Mouse (Mus musculus): ENCODE data around the gene Msi2. TPM values are rescaled to one million over a fixed set of nuclear protein-coding genes. Genes with fewer than 3 reads are reported as not detected.

Msi2 gene
- total RNA-seq, 2 experiments from 2014 or later: 200 to 212 TPM

DNA sequence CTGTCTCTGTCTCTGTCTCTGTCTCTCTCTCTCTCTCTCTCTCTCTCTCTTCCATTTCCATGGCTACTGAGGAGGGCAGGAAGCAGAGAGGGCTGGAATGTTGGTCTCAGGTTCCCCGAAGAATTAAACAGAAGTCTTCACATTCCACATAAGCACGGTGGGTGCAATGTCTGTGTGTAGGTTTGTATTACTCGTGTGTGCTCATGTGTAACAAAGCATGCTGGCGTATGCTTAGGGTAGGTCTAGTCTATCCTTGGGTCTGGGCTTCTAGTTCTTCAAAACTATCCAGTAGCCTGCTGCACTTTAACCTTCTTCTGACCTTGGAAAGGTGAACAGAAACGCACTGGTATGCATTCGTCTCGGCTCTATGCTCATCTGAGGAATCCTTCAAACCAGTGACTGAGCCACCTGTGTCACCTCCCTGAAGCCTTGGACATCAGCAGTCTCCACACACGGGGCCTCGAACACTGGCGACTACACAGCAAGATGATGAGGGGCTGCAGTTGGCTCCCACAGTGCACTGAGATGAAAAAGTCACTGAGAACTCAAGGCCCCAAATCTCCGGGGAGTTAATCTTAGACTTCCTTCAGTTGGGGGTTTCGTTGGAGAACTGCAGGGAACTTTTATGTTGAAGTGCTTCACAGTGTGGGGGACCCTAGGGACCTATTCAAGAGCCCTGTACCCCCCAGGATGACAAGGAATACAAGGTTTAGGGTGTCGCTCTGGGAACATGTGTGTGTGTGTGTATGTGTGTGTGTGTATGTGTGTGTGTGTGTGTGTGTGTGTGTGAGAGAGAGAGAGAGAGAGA is 123.3 kb downstream of the Msi2 start:
- no peak for DNase-seq (ENCODE audit: low spot score in 2 of 2)

DNA sequence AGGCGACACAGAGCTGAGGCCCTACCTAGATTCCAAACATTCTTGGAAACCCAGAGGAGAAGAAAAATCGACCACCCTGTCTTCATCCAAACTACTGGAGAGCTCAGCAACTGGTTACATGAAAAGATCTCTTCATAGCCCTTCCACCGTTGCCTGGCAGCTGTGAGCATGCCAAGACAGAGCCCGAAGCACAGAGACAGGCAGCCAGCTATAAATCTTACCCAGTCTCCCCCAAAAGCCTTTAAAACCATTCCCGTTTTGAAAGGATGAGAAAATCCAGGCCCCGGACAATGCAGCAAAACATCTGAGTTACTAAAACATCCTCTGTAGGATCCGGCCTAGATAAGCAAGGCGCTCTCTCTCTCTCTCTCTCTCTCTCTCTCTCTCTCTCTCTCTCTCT is 124.3 kb downstream of the Msi2 start:
- DNase-seq (ENCODE audit: low spot score in 2 of 2): no peak

DNA sequence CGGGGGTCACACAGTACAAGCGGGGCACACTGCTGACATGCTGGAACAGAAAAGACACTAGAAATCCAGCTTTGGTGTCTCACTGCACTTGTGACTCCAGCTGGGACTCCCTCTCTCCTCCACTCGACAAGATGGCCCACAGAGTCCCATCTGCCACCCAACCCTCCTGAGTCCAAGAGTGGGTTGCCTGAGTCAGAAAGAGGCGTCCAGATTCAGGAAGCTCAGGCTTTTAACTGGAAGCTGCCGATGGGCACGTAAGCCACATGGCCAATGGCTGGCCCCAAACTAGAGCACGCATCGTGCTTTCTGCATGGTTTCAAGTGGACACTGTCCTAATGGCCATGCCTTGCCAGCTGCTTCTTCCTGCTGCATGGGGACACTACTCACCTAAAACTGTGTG is 126.2 kb downstream of the Msi2 start:
- DNase-seq (ENCODE audit: low spot score in 2 of 2): no peak

DNA sequence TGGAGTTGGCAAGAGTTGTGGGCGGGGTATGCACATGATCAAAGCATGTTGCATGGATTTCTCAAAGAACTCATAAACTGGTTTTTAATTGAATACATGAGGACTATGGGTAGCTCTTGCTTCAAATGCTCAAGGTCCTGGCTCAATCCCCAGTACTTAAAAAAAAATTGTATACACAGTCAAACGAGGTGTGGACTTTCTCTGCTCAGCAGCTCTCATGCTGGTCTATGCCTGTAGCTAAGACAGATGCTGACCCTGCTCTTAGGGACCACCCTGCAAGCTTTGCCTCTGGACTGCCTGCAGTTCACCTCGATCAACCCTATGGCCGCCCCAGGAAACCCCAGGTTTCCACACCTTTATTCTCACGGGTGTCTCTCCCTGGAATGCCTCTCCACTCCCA is 127.7 kb downstream of the Msi2 start:
- DNase-seq (ENCODE audit: low spot score in 2 of 2): no peak

DNA sequence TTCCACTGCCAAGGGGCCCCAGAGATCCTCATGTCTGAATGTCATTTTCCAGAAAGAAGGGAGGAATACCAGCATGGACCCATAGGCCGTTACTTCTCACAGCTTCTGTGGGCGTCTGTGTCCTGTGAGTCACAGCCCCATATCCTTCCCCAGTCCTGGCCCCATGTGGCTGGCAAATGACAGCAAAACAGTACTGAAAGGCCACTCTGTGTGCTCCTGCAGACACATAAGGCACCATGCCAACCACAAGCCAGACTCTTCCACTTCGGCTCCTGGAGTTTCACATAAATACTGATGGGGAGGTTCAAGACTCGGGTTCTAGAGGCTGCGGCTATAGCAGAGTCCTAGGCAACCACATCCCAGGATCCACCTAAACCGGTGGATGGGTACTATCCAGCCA is 128.7 kb downstream of the Msi2 start:
- DNase-seq (ENCODE audit: low spot score in 2 of 2): no peak

DNA sequence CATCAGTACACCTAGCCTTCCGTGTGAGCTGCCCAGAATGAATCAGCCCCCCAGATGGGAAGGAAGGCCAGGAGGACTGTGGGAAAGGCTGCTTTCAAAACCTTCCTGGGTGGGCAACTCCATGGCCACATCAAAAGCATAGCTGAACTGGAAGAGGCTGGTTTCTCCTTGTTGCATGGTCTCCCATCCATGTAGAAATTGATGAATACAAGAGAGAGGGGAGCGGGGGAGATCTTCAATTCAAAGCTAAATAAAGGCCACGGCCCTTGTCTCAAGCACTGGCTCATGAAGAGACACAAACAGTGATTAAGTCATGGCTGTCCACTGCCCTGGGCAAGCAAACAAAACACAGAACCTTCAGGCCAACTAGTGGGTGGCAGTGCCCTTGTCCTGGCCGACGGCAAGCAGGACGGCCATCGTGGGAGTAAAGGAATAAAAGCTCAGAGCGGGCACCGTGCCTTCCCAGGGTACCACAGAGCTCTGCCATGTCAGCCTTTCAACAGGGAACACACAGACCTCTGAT is 129.6 kb downstream of the Msi2 start:
- no peak for DNase-seq (ENCODE audit: low spot score in 2 of 2)

DNA sequence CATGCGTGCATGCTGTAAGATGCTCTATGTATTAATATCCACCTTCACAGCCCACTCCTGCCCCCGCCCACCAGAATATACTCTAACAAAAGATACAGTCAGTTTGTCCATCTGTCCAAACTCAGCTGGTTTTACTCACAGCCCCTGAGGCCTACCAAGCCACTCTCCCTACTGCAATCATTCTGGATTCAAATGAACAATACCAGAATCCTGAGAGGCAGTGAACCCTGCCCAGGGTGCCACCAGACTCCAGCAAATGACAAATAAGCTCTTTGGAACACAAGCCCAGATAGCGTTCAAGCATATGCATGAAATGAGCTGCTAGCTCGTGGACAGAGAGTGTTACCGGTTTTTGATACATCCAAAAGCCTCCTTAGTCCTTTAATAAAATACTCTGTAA is 130.6 kb downstream of the Msi2 start:
- DNase-seq (ENCODE audit: low spot score in 2 of 2): no peak

DNA sequence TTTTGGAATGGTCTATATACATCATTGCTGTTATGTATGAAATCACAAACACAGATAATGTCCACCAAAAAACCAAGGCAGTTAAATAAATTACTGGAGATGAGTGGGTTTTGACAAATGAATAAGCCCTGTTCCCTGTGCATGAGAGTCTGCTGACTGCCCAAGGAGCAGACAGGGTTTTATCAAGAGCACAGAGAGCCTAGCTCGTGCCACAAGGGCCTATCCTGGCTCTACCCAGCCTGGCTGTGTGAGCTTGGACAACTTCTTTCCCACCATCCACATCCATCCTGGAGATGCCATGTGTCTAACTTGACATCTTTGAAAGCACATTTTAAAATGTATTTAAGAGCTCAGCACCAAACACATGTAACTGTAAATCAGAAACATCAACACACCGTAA is 132.4 kb downstream of the Msi2 start:
- DNase-seq (ENCODE audit: low spot score in 2 of 2): no peak

DNA sequence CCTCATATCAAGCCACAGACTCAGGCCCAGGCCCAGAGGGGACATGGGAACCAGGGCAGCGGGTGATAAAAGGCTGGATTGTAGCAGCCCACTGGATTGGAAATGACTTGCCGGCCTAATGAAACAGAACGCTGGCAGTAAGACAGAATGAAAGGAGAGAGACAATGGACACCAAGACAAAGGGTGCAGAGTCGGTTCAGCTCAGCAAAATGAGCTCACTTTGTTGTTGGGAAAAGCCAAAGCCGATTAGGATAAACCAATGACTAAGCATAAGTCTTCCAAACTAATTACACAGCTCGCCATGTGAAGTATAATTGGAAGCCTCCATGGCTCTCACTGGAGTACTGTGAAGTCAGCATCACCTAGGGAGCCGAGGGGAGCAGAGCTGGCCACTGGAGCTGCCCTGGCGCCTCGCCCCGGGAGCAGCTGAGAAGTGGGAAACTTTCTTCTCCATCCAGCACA is 133.1 kb downstream of the Msi2 start:
- no peak for DNase-seq (ENCODE audit: low spot score in 2 of 2)

DNA sequence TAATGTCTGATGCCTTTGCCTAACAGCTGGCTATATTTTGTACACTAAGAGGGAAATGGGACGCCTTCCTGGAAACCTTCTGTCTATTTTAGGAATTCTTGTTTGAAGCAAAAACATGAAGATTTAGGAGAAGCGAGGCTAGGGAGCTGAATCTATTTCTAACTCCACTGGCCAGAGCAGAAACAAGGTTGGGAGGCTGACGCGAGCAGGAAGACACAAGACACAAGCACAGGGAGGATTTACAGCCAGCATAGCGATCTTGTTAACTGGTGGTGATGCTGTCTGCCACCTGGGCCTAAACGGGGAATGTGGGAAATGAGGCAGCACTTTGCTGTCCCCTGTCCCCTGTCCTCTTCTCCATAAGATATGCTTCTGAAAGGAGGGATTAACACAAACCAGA is 134.4 kb downstream of the Msi2 start:
- DNase-seq (ENCODE audit: low spot score in 2 of 2): no peak

DNA sequence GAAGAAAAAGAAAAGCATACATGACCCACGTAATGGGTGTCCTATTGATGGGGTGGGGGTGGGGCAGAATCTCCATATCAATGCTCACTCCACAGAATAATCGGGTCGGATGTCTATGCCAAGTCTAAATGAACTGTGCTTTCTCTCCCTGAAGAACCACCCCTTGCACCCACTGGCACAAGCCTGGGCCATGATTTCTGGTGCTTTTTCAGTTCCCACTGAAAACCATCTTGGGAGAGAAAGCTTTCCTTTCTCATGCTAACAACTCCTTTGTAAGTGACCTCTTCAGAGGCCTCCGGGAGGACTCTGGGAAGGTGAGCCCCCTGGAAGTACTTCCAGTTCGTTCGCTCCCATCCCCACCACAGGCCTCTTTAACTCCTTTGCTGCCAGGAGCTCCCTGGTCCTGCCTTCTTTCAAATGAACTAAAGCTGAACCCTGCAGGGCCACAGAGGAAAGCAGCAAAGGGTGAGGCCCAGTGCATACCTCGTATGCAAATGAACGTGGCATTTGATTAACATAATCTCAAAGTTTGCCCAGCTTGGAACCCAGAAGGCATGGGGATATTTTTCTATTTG is 135.0 kb downstream of the Msi2 start:
- no peak for DNase-seq (ENCODE audit: low spot score in 2 of 2)

DNA sequence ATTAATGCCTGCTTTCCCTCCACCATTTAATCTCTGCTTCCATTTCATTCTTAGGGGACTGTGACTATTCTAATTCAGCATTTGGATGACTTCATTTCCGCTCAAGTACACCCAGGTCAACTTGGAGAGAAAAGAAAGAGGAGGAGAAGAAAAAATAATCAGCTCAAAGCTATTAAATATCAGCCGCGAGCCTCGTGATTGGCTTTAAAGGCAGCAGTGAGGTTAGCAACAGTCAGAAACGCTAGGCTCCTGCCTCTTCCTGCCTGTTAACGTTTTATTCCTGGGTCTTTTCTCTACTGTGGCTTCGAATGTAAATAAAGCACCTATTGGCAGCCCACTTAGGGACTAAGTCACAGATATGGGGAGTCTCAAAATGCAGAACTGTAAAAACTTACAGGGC is 135.5 kb downstream of the Msi2 start:
- DNase-seq (ENCODE audit: low spot score in 2 of 2): no peak

DNA sequence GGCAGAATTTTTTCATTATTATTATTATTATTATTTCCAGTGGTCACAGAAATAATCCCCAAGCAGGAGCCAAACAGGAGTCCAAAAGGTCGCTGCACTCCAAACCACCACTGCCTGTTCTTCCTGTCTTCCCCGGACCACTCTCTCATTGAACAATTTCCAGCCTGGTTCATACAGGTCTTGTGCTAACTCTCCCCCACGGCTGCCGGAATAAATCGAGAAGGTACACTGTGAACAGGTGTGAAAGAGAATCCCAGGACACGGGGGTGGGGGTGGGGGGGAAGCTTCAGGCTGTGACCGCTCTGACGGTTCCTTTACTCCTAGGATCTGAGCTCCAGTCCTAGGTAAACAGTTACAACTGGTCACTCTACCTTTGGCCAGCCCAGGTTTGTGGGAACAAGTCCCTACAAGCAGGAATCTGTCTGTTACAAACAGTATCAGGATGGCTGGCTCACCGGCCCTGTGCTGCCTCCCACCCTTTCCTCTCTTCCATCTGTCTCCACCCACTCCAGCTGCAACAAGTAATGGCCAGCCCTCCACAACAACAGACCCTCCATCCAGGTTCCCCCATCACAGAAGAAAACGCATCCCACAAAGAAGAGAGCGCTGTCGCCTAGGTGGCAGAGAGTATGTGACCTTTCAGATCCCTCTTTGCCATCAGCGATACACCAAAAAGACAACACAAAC is 136.1 kb downstream of the Msi2 start:
- no peak for DNase-seq (ENCODE audit: low spot score in 2 of 2)

DNA sequence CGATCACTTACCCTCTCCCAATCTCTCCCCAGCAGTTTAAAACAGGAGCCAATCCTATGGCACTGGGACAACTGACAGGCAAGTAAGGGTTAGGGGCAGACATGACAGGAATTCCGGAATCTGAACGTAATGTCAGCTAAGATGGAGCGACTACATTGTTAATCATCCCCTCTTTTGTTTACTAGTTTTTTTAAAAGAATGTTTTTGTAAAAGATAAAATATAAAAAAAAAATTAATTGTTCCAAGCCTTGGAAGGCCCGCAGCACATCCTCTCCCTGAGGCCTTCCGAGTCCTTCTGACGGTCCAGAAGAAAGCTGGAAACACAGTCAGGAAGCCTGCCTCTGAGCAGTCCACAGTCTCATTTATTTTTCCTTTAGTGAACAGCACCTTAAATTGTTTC is 136.9 kb downstream of the Msi2 start:
- no peak for DNase-seq (ENCODE audit: low spot score in 2 of 2)

DNA sequence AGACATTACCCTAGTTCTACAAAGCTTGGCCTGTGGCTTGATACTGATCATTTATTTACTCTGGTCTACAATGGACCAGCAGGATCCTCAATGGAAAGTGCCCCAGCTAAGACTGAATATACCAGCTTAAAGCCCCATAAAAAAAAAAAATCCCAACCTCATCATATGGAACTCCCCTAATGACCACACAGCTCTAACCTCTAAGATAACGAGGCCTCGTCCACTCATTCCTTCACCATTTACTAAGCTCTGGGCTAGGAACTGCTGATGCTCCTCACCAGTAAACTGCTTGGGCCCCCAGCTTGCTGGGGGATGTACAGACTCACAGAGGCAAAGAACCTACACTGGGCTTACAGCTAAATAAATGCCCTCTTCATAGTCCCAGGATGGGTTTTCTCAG is 139.6 kb downstream of the Msi2 start:
- no peak for DNase-seq (ENCODE audit: low spot score in 2 of 2)

DNA sequence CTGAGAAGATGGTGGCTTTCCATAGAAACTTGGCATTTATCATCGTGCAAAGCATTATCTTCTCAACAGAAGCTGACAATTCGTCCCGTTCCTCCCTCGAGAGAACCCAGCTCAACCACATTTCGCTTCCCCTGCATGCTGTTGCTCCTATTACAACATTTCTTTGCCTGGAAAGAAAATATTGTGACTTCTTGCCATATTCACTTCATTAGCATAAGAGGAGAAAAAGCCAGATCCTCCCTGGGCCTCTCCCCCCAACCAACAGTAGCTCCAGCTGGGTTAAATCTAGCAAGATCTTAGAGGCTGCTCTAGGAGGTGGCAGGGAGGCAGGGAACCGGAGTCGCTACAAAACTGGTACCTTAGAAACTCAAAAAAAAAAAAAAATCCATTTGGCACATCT is 141.2 kb downstream of the Msi2 start:
- DNase-seq (ENCODE audit: low spot score in 2 of 2): no peak

DNA sequence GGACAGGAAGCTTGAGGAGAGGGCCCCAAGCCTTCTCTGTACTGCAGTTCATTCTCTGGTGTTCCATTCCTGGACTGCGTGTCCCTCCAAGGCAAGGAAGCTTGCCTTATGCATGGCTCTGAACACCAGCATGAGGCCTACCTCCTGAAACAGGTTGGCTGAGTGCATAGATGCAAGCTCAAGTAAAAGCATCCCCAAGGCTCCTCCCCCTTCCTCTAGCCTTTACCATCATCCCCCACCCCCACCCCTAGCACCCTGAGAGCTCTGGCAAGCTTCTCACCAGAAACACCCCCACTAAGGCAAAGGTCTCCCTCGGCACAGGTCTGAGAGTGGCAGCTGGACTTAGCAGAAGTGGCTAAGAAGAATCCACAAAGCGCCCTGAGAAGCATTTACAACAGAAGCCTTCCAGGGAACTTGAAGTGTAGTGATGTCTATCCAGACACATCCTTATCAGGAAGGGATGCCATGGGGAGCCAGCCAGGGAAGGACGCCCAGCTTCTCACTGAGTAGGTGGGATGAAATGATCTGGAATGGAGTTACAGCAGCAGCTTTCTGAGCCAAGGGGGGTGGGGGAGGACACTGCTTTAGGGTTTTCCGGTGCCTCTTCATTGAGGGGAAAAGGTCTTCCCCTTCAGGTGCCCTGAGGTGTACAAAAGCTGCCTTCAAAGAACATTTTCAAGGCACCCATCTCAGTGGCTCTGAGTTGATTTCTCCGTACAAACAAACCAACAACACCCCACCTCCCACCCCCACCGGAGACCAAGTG is 141.9 kb downstream of the Msi2 start:
- DNase-seq (ENCODE audit: low spot score in 2 of 2): no peak

DNA sequence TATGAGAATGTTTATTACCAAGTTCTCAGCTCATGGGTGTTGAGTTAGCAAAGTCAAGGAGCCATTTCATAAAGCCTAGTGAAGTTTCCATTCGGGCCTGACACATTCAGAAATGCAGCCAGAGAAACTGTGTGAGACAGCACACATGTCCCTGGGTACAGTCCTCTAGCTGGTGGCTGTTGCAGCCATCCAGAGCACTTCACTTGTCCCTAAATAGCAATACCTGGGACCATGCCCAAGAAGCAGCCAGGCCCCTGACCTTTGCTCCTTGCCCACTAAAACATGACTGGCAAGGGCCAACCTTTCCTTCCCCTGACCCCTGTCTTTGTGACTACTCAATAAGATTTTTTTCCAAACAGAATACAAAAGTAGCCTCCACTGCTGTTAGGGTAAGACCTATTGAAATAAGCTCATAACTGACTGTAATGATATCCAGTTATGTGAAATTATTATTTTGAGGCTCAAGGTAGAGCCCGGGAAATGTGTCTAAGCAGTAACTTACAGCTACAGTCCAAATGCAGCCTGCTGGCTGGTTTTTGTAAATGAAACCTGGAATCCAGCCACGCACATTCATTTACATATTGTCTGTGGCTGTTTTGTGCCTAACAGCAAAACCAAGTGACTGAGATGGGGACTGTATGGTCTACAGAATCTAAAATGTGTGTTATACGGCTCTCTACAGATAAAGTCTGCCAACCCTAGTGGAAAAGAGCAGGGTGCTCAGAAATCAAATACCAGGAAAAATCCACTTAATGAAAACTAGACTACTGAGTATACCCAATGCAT is 143.5 kb downstream of the Msi2 start:
- DNase-seq (ENCODE audit: low spot score in 2 of 2): no peak

DNA sequence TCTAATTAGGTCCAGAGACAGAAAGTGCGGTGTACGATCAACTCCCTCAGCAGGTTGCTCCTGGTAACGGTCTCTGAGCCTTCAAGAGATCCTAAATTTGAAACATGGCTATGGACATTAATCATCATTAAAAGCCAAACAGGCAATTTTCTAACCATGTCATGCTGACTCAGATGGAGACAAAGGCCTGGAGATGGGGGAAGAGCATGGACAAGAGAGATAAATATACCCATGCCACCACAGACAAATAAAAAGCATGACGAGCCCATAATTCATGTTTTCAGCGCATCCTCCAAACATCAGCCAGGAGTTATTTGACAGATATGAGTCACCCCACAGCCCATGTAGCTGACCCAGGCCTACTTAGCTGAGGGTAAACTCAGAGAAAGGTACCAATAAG is 145.3 kb downstream of the Msi2 start:
- DNase-seq (ENCODE audit: low spot score in 2 of 2): no peak

DNA sequence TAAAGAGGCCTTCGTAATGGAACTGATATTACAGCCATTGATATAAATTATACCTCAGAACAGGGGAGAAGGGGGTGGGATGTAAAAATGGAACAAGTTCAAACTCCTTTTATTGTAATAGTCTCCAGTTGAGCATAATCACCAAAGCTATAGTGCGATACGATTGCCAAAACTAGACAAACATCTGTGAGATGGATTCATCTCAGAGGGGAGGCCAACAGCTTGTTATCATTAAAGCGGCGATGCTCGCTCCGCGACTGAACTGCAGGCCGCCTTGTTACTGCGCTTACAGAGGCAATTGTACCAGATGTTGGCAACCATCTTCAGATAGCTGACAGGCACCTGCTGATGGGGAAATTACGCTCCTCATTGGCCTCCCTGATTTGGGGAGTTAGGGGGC is 145.9 kb downstream of the Msi2 start:
- no peak for DNase-seq (ENCODE audit: low spot score in 2 of 2)

DNA sequence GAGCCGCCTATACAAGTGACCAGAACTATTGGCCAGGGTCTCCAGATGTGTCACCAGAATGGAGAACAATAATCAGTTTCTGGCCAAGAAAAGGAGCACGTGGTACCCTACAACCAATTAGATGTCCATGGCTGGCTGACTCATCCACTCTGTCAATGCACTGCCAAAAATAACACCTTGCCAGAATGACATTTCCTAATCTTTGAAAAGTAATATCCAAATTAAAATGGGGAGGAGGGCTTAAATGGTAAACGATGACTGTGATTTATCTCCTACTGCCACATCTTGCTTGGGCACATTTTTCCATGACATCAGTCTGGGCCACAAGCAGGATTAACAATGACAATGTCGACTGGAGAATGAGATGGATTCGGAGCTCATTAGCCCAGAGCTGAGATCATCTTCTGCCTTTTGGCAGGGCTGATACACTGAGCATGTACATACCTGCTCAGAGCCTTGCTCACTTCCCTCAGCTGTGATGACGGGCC is 147.6 kb downstream of the Msi2 start:
- no peak for DNase-seq (ENCODE audit: low spot score in 2 of 2)
